Mouse (Mus musculus): ENCODE data around the gene Scrn3. TPM values are rescaled to one million over a fixed set of nuclear protein-coding genes. Genes with fewer than 3 reads are reported as not detected.

The Scrn3 gene
- 2.6 and 2.8 TPM in 2 replicates for polyA plus RNA-seq (2012; rRNA removed)

DNA sequence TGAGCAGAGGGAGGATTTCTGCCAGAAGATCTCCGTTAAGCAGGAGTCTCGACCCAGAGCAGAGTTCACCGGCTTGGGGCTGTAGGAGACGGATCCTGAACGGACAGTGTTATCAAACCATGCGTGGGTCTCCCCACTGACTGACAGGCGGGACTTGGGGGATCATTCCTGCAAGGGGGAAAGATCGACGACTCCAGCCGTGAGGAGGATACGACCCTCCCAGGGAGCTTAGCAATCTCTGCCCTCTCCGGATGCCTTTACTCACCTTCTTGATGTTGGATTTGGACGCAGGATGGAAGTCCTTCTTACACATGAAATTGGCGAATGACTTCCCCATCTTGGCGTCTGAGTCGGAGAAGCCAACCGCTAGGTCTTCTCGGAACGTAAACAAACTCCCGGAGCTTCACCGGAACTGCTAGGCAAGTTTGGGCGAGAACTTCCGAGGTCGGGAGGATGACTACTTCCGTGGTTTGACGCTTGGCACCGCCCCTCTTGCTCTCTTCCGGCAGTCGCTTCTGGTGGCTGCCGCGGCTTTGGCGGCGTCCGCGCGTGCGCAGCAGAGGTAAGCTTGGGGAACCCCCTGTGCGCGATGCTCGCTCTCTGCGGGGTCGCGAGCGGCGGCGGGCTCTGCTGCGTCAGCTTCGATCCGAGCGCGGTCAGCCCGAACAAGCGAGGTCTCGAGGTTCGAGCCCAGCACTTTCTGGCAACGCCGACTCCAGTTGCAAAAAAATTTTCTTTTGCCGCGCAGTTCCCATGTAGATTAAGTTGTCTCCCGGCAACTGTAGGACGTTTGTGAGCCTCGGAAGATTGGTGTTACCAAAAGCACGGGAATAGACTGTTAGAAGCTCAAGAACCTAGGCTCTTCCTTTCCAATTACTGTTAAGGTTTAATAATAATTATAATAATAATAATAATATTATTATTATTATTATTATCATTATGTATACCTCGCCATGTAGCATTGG lies at the start of gene Scrn3, which contains the start of gene Cir1:
Gene Scrn3, plus strand, starts transcription at position 450 of the 965 bp plus-strand sequence.
Gene Cir1, minus strand, starts transcription at position 550 of the 965 bp plus-strand sequence.

DNA sequence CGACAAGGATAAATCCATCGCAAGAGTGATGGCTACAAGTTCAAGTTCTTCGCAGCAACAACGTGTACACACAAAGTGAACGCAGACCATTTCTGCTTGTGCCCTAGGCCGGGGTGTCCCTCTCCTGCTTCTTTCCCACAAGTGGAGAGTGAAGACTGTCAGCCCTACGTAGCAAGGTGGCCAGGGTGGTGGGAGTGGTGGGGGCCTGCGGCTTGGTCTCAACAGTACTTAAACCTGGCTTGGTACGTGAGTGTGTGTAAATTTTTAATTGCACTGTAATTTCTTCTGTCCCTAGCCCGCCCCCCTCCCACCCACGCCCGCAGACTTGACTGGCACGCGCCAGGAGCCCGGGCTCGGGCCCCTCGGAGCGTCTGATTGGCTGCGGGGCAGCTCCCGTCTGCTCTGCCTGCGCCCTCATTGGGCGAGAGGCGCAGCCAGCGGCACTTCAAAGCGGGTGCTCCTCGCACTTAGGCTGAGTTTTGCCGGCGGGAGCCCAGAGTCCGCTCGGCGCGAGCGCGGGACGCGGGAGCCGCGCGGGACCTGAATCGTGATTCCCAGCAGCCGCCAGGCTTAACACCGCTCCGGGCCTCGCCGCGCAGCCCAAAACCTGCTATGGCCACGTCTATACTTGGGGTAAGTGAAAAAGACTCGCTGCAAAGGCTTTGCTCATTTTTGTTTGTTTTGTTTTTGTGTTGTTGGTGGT lies 40.8 kb upstream of the Scrn3 start, which contains the start of gene Sp9:
Gene Sp9, plus strand, starts transcription at position 467 of the 703 bp plus-strand sequence.

DNA sequence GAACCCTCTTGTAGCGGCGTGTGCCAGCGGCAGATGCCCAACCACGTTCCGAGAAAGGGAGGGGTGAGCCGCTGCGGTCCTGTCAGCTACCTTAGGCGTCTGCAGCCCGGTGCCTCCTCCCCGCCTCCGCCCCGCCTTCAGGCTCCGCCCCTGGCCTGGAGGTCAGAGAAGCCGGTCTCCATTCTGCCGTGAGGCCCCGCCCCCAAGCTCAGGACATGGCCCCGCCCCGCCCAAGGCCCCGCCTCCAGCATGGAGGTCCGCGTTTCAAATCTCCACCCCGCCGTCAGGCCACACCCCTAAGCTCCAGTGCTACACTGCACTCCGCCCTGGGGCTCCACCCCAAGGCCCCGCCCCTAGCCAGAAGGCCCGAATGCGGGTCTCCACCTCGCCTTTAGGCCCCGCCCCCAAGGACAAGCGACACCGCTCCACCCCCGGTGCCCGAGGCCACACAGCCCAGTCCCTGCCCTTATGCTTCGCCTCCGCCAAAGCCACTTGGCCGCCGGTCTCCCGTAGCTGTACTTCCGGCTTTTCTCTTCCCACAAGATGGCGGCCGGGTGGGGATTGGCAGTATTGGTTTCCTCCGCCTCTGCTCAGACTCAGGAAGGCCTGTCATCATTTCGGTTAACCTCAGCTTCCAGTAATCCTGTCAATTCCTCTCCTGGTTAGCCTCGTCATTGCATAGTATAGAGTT lies 74.1 kb downstream of the Scrn3 start, which contains the start of gene Gpr155:
Gene Gpr155, minus strand, starts transcription at position 217 of the 691 bp plus-strand sequence.

Other genes starting within 250 kb of the Scrn3 start
- 3.2 and 3.7 TPM in 2 replicates for gene Ola1, start 93.7 kb upstream of the Scrn3 start, polyA plus RNA-seq (2012; rRNA removed)
- 0.02 TPM in 1 of 2 replicates, not detected in the other for gene Sp9, start 40.7 kb upstream of the Scrn3 start, polyA plus RNA-seq (2012; rRNA removed)
- 0.93 and 1.1 TPM in 2 replicates for gene Cir1, start 100 bp downstream of the Scrn3 start, polyA plus RNA-seq (2012; rRNA removed)
- 1.7 and 2.2 TPM in 2 replicates for gene Gpr155, start 74.0 kb downstream of the Scrn3 start, polyA plus RNA-seq (2012; rRNA removed)
- gene Wipf1, start 217.1 kb downstream of the Scrn3 start, polyA plus RNA-seq (2012; rRNA removed), result 11.8 and 11.9 TPM in 2 replicates

All from colon, adult 2 months (tissue).